Mouse (Mus musculus) megakaryocyte-erythroid progenitor cell, adult 5-6 weeks (primary cell): ENCODE measurements around the gene Scrg1. TPM values are rescaled to one million over a fixed set of nuclear protein-coding genes. Genes with fewer than 3 reads are reported as not detected.
A peak's percentile ranks its signal among the peaks of the same experiment; 100 is the strongest.

Experiments used
- ATAC-seq: replicated peaks from 2 replicates; pipeline ENCODE4 v1.8.0; 2016; ENCODE audit warnings: mild to moderate bottlenecking, inconsistent platforms; ENCODE audit not compliant: severe bottlenecking, poor library complexity, low FRiP score, low TSS enrichment
- total RNA-seq, 2 experiments: library from RNA; stranded (forward) in 1 of 2; stranded (reverse) in 1 of 2; fragments of 200-1000, 215-1000 nt in 1 of 2; fragments of >200 nt in 1 of 2; fragmentation: Nextera tagmentation in 1 of 2; gene quantifications; 2 replicates each; pipeline ENCODE4 v1.2.3; 2014 to 2017

Gene Scrg1
- total RNA-seq, 2 experiments from 2014 or later, result not detected

GRCm38 (mm10) chr8:57450726-57451125, 5.0 kb upstream of the Scrg1 start:
- no peak for ATAC-seq

GRCm38 (mm10) chr8:57451896-57452295, 3.8 kb upstream of the Scrg1 start:
- ATAC-seq, result no peak

- ATAC-seq, result no peak
Observed at GRCm38 (mm10) chr8:57453361-57453760, 2.4 kb upstream of the Scrg1 start.

GRCm38 (mm10) chr8:57457152-57457551, 1.4 kb downstream of the Scrg1 start:
- no peak for ATAC-seq

- ATAC-seq, result no peak
Observed at GRCm38 (mm10) chr8:57457942-57458341, 2.2 kb downstream of the Scrg1 start.

GRCm38 (mm10) chr8:57462839-57463238, 7.1 kb downstream of the Scrg1 start:
- ATAC-seq, result no peak

- ATAC-seq, result no peak
Observed at GRCm38 (mm10) chr8:57463757-57464156, 8.0 kb downstream of the Scrg1 start.

- ATAC-seq, result peak; percentile 94
Observed at GRCm38 (mm10) chr8:57468624-57469023, 12.9 kb downstream of the Scrg1 start.

- no peak for ATAC-seq
Observed at GRCm38 (mm10) chr8:57470863-57471262, 15.1 kb downstream of the Scrg1 start.

GRCm38 (mm10) chr8:57473751-57474150, 18.0 kb downstream of the Scrg1 start:
- no peak for ATAC-seq

GRCm38 (mm10) chr8:57478406-57478805, 22.7 kb downstream of the Scrg1 start:
- ATAC-seq, result no peak

- no peak for ATAC-seq
Observed at GRCm38 (mm10) chr8:57479700-57480099, 24.0 kb downstream of the Scrg1 start.

- no peak for ATAC-seq
Observed at GRCm38 (mm10) chr8:57480606-57481005, 24.9 kb downstream of the Scrg1 start.

- ATAC-seq, result peak; percentile 11; the same call in 1 of the 2 replicates
Observed at GRCm38 (mm10) chr8:57486491-57487440, 31.0 kb downstream of the Scrg1 start.

GRCm38 (mm10) chr8:57487441-57488155, 31.9 kb downstream of the Scrg1 start, which contains the start of gene Sap30:
Gene Sap30 (minus strand): TSS chr8:57487860.
- ATAC-seq, result peak; percentile 93

GRCm38 (mm10) chr8:57488312-57488765, 32.6 kb downstream of the Scrg1 start:
- peak; percentile 56 for ATAC-seq

- ATAC-seq, result no peak
Observed at GRCm38 (mm10) chr8:57489366-57489765, 33.6 kb downstream of the Scrg1 start.

- no peak for ATAC-seq
Observed at GRCm38 (mm10) chr8:57489896-57490295, 34.2 kb downstream of the Scrg1 start.

- ATAC-seq, result peak; percentile 59
Observed at GRCm38 (mm10) chr8:57491873-57492272, 36.1 kb downstream of the Scrg1 start.

GRCm38 (mm10) chr8:57498494-57498846, 42.7 kb downstream of the Scrg1 start:
- ATAC-seq, result no peak
